Mouse (Mus musculus) megakaryocyte, embryonic 14.5 days (primary cell): ENCODE measurements at regions not wholly inside any gene's neighbourhood (a gene's known extent, or its start where the extent isn't known, plus 50 kb on each side); places are given as distances from the start of the nearest gene placed in this dataset.

ENCODE experiments used
- H3K27me3 ChIP-seq: replicated peaks from 2 replicates; pipeline ENCODE3; 2012; ENCODE audit warnings: inconsistent platforms
- H3K36me3 ChIP-seq: replicated peaks from 2 replicates; pipeline ENCODE3; 2012; ENCODE audit warnings: low read length, inconsistent platforms, mixed read lengths
- H3K4me1 ChIP-seq: 2 replicates; pipeline ENCODE4 v1.6.1; 2012; ENCODE audit warnings: inconsistent platforms
- H3K4me3 ChIP-seq: replicated peaks from 2 replicates; pipeline ENCODE3; 2012; ENCODE audit warnings: moderate library complexity, mild to moderate bottlenecking, inconsistent platforms
- H3K9me3 ChIP-seq: 2 replicates; pipeline ENCODE4 v1.6.1; 2012; ENCODE audit warnings: inconsistent platforms
- FLI1 ChIP-seq: IDR thresholded peaks from 2 replicates; pipeline ENCODE4 v1.6.1; 2012; ENCODE audit warnings: low read length, inconsistent platforms, mixed read lengths
- GATA1 ChIP-seq: IDR thresholded peaks from 3 replicates; pipeline ENCODE4 v1.6.1; 2012; ENCODE audit warnings: mixed read lengths, low read length, inconsistent platforms, borderline replicate concordance

- TF ChIP-seq GATA1 (no peak), FLI1 (no peak)
- Histone ChIP-seq H3K4me3 (no peak overlapping the region), H3K36me3 (no peaks in the 10 kb centered on the region), H3K4me1 (peaks cover 13% of the 10 kb centered on the region), H3K27me3 (peaks cover 80% of the 10 kb centered on the region), H3K9me3 (peaks cover 9% of the 10 kb centered on the region)
Observed at GRCm38 (mm10) chr2:166351581-166351980, 196.1 kb upstream of the Sulf2 start.

DNA sequence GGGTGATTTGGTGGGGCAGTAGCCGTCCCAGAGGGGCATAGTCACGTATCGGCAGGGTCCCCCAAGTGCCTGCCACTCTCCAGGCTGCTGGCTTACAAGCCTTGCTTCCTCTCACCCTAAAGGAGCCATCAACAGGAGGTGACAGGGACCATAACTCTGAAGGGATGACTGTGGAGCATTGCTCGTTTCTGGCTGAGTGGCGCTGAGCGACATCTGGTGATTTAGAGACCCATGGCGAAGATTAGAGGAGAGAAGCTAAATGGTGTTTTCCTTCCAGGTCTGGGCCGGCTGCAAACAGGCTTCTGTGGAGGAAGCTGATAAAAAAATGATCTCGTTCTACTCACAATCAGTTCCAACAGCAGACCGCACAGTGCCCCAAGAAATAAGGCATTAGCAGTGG lies 193.2 kb upstream of the Sulf2 start:
- peaks cover 9% of the 10 kb centered on the region for H3K9me3 ChIP-seq
- no peak overlapping the region for H3K4me3 ChIP-seq
- peaks cover 7% of the 10 kb centered on the region for H3K4me1 ChIP-seq
- TF ChIP-seq FLI1 (no peak), GATA1 (no peak)
- peaks cover 70% of the 10 kb centered on the region for H3K27me3 ChIP-seq
- H3K36me3 ChIP-seq, result no peaks in the 10 kb centered on the region

DNA sequence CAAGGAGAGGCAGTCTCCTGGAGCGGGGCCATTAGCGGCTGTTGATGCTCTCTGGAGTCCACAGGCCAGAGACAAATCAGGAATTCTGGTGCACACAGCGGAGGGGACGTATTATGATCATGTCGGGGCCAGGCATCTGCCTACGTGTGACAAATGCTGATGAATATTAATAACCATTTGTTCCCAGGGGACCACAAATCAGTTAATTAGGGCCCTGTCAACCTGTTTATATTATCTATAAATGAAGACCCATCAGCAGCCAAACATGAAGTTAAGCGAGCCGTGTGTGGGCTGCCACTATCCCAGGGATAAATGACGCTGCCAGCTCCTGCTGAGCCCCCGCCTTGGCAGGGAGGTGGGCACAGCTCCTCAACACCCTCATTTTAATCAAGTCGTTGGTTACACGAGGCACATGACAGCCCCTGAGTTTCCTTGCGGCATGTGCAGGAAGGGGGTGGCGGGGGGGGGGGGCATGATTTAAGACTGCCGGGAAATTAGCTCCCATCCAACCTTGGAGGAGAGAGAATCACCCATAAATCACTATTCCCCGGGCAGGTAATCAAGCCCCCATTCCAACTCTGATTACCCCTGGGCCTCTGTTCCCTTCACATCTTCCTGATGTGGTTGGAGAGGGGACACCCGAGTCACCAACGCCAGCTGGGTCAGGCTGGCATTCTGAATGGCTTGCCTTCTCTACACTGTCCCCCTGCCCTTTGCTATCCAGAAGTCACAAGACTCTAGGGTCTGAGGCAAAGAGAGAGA lies 191.1 kb upstream of the Sulf2 start:
- Histone ChIP-seq H3K36me3 (no peaks in the 10 kb centered on the region), H3K27me3 (peaks cover 63% of the 10 kb centered on the region), H3K9me3 (peaks cover 9% of the 10 kb centered on the region), H3K4me1 (no peaks in the 10 kb centered on the region), H3K4me3 (no peak overlapping the region)
- TF ChIP-seq GATA1 (no peak), FLI1 (no peak)

- TF ChIP-seq GATA1 (no peak), FLI1 (no peak)
- no peak overlapping the region for H3K4me3 ChIP-seq
- no peaks in the 10 kb centered on the region for H3K4me1 ChIP-seq
- H3K27me3 ChIP-seq, result peaks cover 37% of the 10 kb centered on the region
- no peaks in the 10 kb centered on the region for H3K36me3 ChIP-seq
- H3K9me3 ChIP-seq, result peaks cover 7% of the 10 kb centered on the region
Observed at GRCm38 (mm10) chr2:166343551-166344340, 188.3 kb upstream of the Sulf2 start.

- Histone ChIP-seq H3K27me3 (peaks cover 25% of the 10 kb centered on the region), H3K9me3 (peaks cover 7% of the 10 kb centered on the region), H3K4me1 (no peaks in the 10 kb centered on the region), H3K4me3 (no peak overlapping the region), H3K36me3 (no peaks in the 10 kb centered on the region)
- no peak for TF ChIP-seq GATA1
- TF ChIP-seq FLI1, result no peak
Observed at GRCm38 (mm10) chr2:166342407-166342806, 186.9 kb upstream of the Sulf2 start.

GRCm38 (mm10) chr2:166340196-166340595 lies 184.7 kb upstream of the Sulf2 start:
- Histone ChIP-seq H3K4me3 (no peak overlapping the region), H3K4me1 (no peaks in the 10 kb centered on the region), H3K36me3 (no peaks in the 10 kb centered on the region), H3K9me3 (peaks cover 7% of the 10 kb centered on the region), H3K27me3 (peaks cover 17% of the 10 kb centered on the region)
- no peak for TF ChIP-seq FLI1
- no peak for TF ChIP-seq GATA1

GRCm38 (mm10) chr2:166339427-166339826 lies 184.0 kb upstream of the Sulf2 start:
- no peaks in the 10 kb centered on the region for H3K4me1 ChIP-seq
- peaks cover 13% of the 10 kb centered on the region for H3K27me3 ChIP-seq
- no peaks in the 10 kb centered on the region for H3K36me3 ChIP-seq
- H3K4me3 ChIP-seq, result no peak overlapping the region
- TF ChIP-seq GATA1 (no peak), FLI1 (no peak)
- peaks cover 7% of the 10 kb centered on the region for H3K9me3 ChIP-seq

DNA sequence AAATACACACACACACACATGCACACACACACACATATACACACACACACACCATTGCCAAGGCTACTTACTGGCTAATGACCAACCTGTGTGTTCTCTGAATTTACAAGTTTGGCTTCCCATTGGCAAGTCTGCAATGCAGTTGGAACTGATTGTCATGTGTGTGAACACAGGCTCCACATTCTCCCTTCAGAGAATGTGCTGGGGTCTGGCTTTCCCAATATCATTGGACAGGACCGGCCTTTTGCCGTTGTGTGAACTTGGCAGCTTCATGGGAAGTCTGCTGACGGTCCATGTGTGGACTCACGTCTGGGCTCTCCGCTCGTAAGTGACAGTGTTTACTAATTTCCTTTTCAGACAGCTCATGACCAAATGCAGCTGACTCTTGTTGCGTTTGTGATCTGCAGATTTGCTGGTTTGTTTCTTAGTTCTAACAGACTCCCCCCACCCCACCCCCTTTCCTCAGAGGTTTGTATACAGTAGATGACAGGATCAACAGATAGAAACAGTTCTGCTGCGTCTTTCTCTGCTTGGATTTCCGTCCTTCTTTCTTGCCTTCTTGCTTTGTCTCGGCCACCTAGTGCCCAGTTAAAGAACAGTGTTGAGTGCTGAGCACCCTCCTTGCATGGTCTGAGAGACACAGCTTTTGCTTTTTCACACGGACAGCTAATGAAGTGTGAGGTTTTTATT lies 183.1 kb upstream of the Sulf2 start:
- no peaks in the 10 kb centered on the region for H3K36me3 ChIP-seq
- peaks cover 14% of the 10 kb centered on the region for H3K27me3 ChIP-seq
- H3K4me1 ChIP-seq, result no peaks in the 10 kb centered on the region
- no peak for TF ChIP-seq GATA1
- no peak for TF ChIP-seq FLI1
- H3K9me3 ChIP-seq, result peaks cover 7% of the 10 kb centered on the region
- H3K4me3 ChIP-seq, result no peak overlapping the region

GRCm38 (mm10) chr2:166337666-166338065 lies 182.2 kb upstream of the Sulf2 start:
- no peak for TF ChIP-seq FLI1
- no peak for TF ChIP-seq GATA1
- Histone ChIP-seq H3K4me3 (no peak overlapping the region), H3K4me1 (no peaks in the 10 kb centered on the region), H3K36me3 (no peaks in the 10 kb centered on the region), H3K9me3 (peaks cover 7% of the 10 kb centered on the region), H3K27me3 (peaks cover 15% of the 10 kb centered on the region)
